In genomic region chr19:43811419-43811818, GRCm38 (mm10) we compare ENCODE assay signal across 29 mouse cellular contexts. TPM values are rescaled to one million over a fixed set of nuclear protein-coding genes. Genes with fewer than 3 reads are reported as not detected.
A peak's percentile ranks its signal among the peaks of the same experiment; 100 is the strongest.
DNase-seq lines count a peak whose midpoint lies in the region; ATAC-seq and TF ChIP-seq lines count a peak whose summit lies in the region.
"Had no signal": no experiment of that assay in that cellular context is flagged by ENCODE, and none has a peak within 500 bp of the region (broad histone marks: within the 10 kb centered on the region; RNA-seq: fewer than 3 reads in every experiment).

No protein-coding gene starts in this region.

- H3K36me3 ChIP-seq in liver, embryonic 15.5 days (replicated peaks) = no peaks in the 10 kb centered on the region; the same call in 1 of the 2 replicates
- H3K36me3 ChIP-seq in intestine, embryonic 15.5 days = no peaks in the 10 kb centered on the region
- H3K36me3 ChIP-seq in intestine, postnatal 0 days (ENCODE audit: control insufficient read depth, insufficient read depth) = peaks cover 19% of the 10 kb centered on the region
- H3K36me3 ChIP-seq in stomach, embryonic 15.5 days = no peaks in the 10 kb centered on the region
- H3K36me3 ChIP-seq: embryonic facial prominence, embryonic 10.5 days; embryonic facial prominence, embryonic 13.5 days; forebrain, embryonic 12.5 days; forebrain, embryonic 15.5 days; G1E; heart, embryonic 12.5 days; heart, embryonic 15.5 days; hindbrain, embryonic 10.5 days; hindbrain, embryonic 13.5 days had no signal

- peak; percentile 15; the same call in 1 of the 2 replicates for ATAC-seq in liver, embryonic 15.5 days (ENCODE audit: insufficient read depth)
- peak; percentile 20; the same call in 1 of the 2 replicates for ATAC-seq in intestine, embryonic 15.5 days
- peak; percentile 39 for ATAC-seq in intestine, postnatal 0 days
- ATAC-seq in stomach, embryonic 15.5 days (ENCODE audit: insufficient read depth, low FRiP score, low read depth) = peak; percentile 35; the same call in 1 of the 2 replicates
- ATAC-seq: forebrain, embryonic 15.5 days; Patski had no signal

- TF ChIP-seq CTCF in intestine, postnatal 0 days (IDR thresholded peaks at IDR 0.05; ENCODE audit: low read depth) = no peak

- DNase-seq in liver = no peak
- no peak for DNase-seq in thymus, postnatal 4 days
- DNase-seq in kidney, adult 9 months = no peak
- DNase-seq: adrenal gland, postnatal 10 days; adrenal gland, postnatal 36 days; B cell, adult 2 months; cerebellum, adult 18-20 months; cerebellum, adult 9-10 months; cerebellum, postnatal 14 days; gastrocnemius, postnatal 25 days; heart, adult 18-20 months; heart, postnatal 10 days; heart, postnatal 36 days had no signal

- no peaks in the 10 kb centered on the region for H3K9me3 ChIP-seq in liver, embryonic 15.5 days (replicated peaks)
- H3K9me3 ChIP-seq in intestine, embryonic 15.5 days = no peaks in the 10 kb centered on the region
- H3K9me3 ChIP-seq in intestine, postnatal 0 days (ENCODE audit: control insufficient read depth) = no peaks in the 10 kb centered on the region
- no peaks in the 10 kb centered on the region for H3K9me3 ChIP-seq in stomach, embryonic 15.5 days
- H3K9me3 ChIP-seq: embryonic facial prominence, embryonic 10.5 days; embryonic facial prominence, embryonic 13.5 days; forebrain, embryonic 12.5 days; forebrain, embryonic 15.5 days; G1E; heart, embryonic 12.5 days; heart, embryonic 15.5 days; hindbrain, embryonic 10.5 days; hindbrain, embryonic 13.5 days had no signal

- WGBS in liver, embryonic 15.5 days (ENCODE audit: insufficient replicate concordance) = 69% methylated on average over 4 of the region's 4 CpGs
- WGBS in intestine, embryonic 15.5 days = 83% methylated on average over 4 of the region's 4 CpGs
- WGBS in intestine, postnatal 0 days = 51% methylated on average over 4 of the region's 4 CpGs
- 71% methylated on average over 4 of the region's 4 CpGs for WGBS in stomach, embryonic 15.5 days

- H3K4me2 ChIP-seq in liver, embryonic 15.5 days = no peak overlapping the region
- no peak overlapping the region for H3K4me2 ChIP-seq in intestine, embryonic 15.5 days (replicated peaks)
- H3K4me2 ChIP-seq in intestine, postnatal 0 days (replicated peaks; ENCODE audit: low read depth) = no peak overlapping the region
- no peak overlapping the region for H3K4me2 ChIP-seq in stomach, embryonic 15.5 days
- H3K4me2 ChIP-seq: embryonic facial prominence, embryonic 13.5 days; forebrain, embryonic 12.5 days; forebrain, embryonic 15.5 days; heart, embryonic 12.5 days; heart, embryonic 15.5 days; hindbrain, embryonic 13.5 days had no signal

- H3K4me3 ChIP-seq in liver, embryonic 15.5 days (replicated peaks) = no peak overlapping the region
- H3K4me3 ChIP-seq in intestine, embryonic 15.5 days (replicated peaks) = no peak overlapping the region
- no peak overlapping the region for H3K4me3 ChIP-seq in intestine, postnatal 0 days (ENCODE audit: low read depth, low read length)
- no peak overlapping the region for H3K4me3 ChIP-seq in stomach, embryonic 15.5 days (replicated peaks)
- H3K4me3 ChIP-seq: embryonic facial prominence, embryonic 10.5 days; embryonic facial prominence, embryonic 13.5 days; erythroblast, embryonic 14.5 days; forebrain, embryonic 12.5 days; forebrain, embryonic 15.5 days; heart, embryonic 12.5 days; heart, embryonic 15.5 days; hindbrain, embryonic 10.5 days; hindbrain, embryonic 13.5 days had no signal

- 0 out of 2 replicates have a peak, but pooled peaks cover 3% of the 10 kb centered on the region for H3K27me3 ChIP-seq in liver, embryonic 15.5 days
- H3K27me3 ChIP-seq in intestine, embryonic 15.5 days (replicated peaks) = no peaks in the 10 kb centered on the region
- no peaks in the 10 kb centered on the region for H3K27me3 ChIP-seq in intestine, postnatal 0 days (replicated peaks; ENCODE audit: control insufficient read depth, insufficient read depth, low read length)
- H3K27me3 ChIP-seq in stomach, embryonic 15.5 days (replicated peaks) = no peaks in the 10 kb centered on the region
- H3K27me3 ChIP-seq: CH12.LX; embryonic facial prominence, embryonic 13.5 days; forebrain, embryonic 12.5 days; forebrain, embryonic 15.5 days; heart, embryonic 12.5 days; heart, embryonic 15.5 days had no signal

- peaks cover 15% of the 10 kb centered on the region for H3K4me1 ChIP-seq in liver, embryonic 15.5 days (replicated peaks)
- H3K4me1 ChIP-seq in intestine, embryonic 15.5 days (replicated peaks) = peaks cover 12% of the 10 kb centered on the region
- H3K4me1 ChIP-seq in intestine, postnatal 0 days (replicated peaks; ENCODE audit: control insufficient read depth, insufficient read depth, low read length) = peaks cover 10% of the 10 kb centered on the region; the same call in 1 of the 2 replicates
- H3K4me1 ChIP-seq in stomach, embryonic 15.5 days = 0 out of 2 replicates have a peak, but pooled peaks cover 5% of the 10 kb centered on the region
- H3K4me1 ChIP-seq: embryonic facial prominence, embryonic 13.5 days; forebrain, embryonic 12.5 days; forebrain, embryonic 15.5 days; hindbrain, embryonic 13.5 days had no signal

- H3K27ac ChIP-seq in liver, embryonic 15.5 days (replicated peaks) = no peak overlapping the region
- no peak overlapping the region for H3K27ac ChIP-seq in intestine, embryonic 15.5 days
- H3K27ac ChIP-seq in intestine, postnatal 0 days (ENCODE audit: low read depth, low read length) = no peak overlapping the region
- H3K27ac ChIP-seq in stomach, embryonic 15.5 days = no peak overlapping the region
- H3K27ac ChIP-seq: embryonic facial prominence, embryonic 10.5 days; embryonic facial prominence, embryonic 13.5 days; forebrain, embryonic 12.5 days; forebrain, embryonic 15.5 days; heart, embryonic 15.5 days; hindbrain, embryonic 10.5 days; hindbrain, embryonic 13.5 days had no signal

- no peak overlapping the region for H3K9ac ChIP-seq in liver, embryonic 15.5 days
- H3K9ac ChIP-seq in intestine, embryonic 15.5 days = no peak overlapping the region
- H3K9ac ChIP-seq in intestine, postnatal 0 days (ENCODE audit: low read depth, low read length) = no peak overlapping the region
- no peak overlapping the region for H3K9ac ChIP-seq in stomach, embryonic 15.5 days
- H3K9ac ChIP-seq: embryonic facial prominence, embryonic 13.5 days; forebrain, embryonic 12.5 days; forebrain, embryonic 15.5 days; heart, embryonic 12.5 days; heart, embryonic 15.5 days; hindbrain, embryonic 13.5 days had no signal

RNA-seq across cellular contexts. Expression of gene Abcc2, which starts 29.4 kb away (rescaled TPM):
- 10.6 and 11.7 TPM in 2 replicates for polyA plus RNA-seq in liver, embryonic 15.5 days (2015; fragmentation: Nextera tagmentation; extraction: Ambion mirVana)
- polyA plus RNA-seq in intestine, embryonic 15.5 days (2015; fragmentation: Nextera tagmentation; extraction: Ambion mirVana) = 16.7 and 24.3 TPM in 2 replicates
- 90.5 and 129 TPM in 2 replicates for polyA plus RNA-seq in intestine, postnatal 0 days (2015; fragmentation: Nextera tagmentation; extraction: Ambion mirVana)
- polyA plus RNA-seq in stomach, embryonic 15.5 days (2015; fragmentation: Nextera tagmentation; extraction: Ambion mirVana) = 2.0 and 5.4 TPM in 2 replicates
- polyA plus RNA-seq: embryonic facial prominence, embryonic 10.5 days; forebrain, embryonic 12.5 days; forebrain, embryonic 15.5 days; hindbrain, embryonic 10.5 days; Patski had no signal

RNA-seq across cellular contexts. Expression of gene Cox15, which starts 58.6 kb away (rescaled TPM):
- polyA plus RNA-seq in liver, embryonic 15.5 days (2015; fragmentation: Nextera tagmentation; extraction: Ambion mirVana) = 4.4 and 4.5 TPM in 2 replicates
- polyA plus RNA-seq in intestine, embryonic 15.5 days (2015; fragmentation: Nextera tagmentation; extraction: Ambion mirVana) = 12.2 and 14.2 TPM in 2 replicates
- polyA plus RNA-seq in intestine, postnatal 0 days (2015; fragmentation: Nextera tagmentation; extraction: Ambion mirVana) = 15.3 and 16.8 TPM in 2 replicates
- 10.1 and 13.3 TPM in 2 replicates for polyA plus RNA-seq in stomach, embryonic 15.5 days (2015; fragmentation: Nextera tagmentation; extraction: Ambion mirVana)

RNA-seq across cellular contexts. Expression of gene Cutc, which starts 58.6 kb away (rescaled TPM):
- 8.9 and 11.4 TPM in 2 replicates for polyA plus RNA-seq in liver, embryonic 15.5 days (2015; fragmentation: Nextera tagmentation; extraction: Ambion mirVana)
- polyA plus RNA-seq in intestine, embryonic 15.5 days (2015; fragmentation: Nextera tagmentation; extraction: Ambion mirVana) = 24.8 and 25.9 TPM in 2 replicates
- 21.2 and 23.2 TPM in 2 replicates for polyA plus RNA-seq in intestine, postnatal 0 days (2015; fragmentation: Nextera tagmentation; extraction: Ambion mirVana)
- polyA plus RNA-seq in stomach, embryonic 15.5 days (2015; fragmentation: Nextera tagmentation; extraction: Ambion mirVana) = 18.3 and 18.7 TPM in 2 replicates
